Mouse (Mus musculus) intestine, embryonic 16.5 days (tissue): ENCODE measurements around the gene Cdc42bpb. TPM values are rescaled to one million over a fixed set of nuclear protein-coding genes. Genes with fewer than 3 reads are reported as not detected.

Experiments used
- ATAC-seq: fragments of 200-750 bp; cut with Nextera tagmentation; 2 replicates; pipeline ENCODE4 v1.8.0; 2017; ENCODE audit warnings: moderate TSS enrichment, moderate library complexity
- H3K27ac ChIP-seq: fragments of 300-500 bp; sonication (generic); 2 replicates; pipeline ENCODE4 v1.5.1; 2014; ENCODE audit warnings: mild to moderate bottlenecking, low read length
- H3K27me3 ChIP-seq: fragments of 300-500 bp; sonication (generic); replicated peaks from 2 replicates; pipeline ENCODE4 v1.6.1; 2014; ENCODE audit warnings: low read length, control low read depth, mixed read lengths; ENCODE audit not compliant: control insufficient read depth, insufficient read depth
- H3K36me3 ChIP-seq: fragments of 300-500 bp; sonication (generic); 2 replicates; pipeline ENCODE4 v1.6.1; 2014; ENCODE audit warnings: low read length, control low read depth; ENCODE audit not compliant: control insufficient read depth, insufficient read depth
- H3K4me1 ChIP-seq: fragments of 300-500 bp; sonication (generic); 2 replicates; pipeline ENCODE4 v1.6.1; 2014; ENCODE audit warnings: low read length, control low read depth, mixed read lengths; ENCODE audit not compliant: control insufficient read depth, insufficient read depth
- H3K4me2 ChIP-seq: fragments of 300-500 bp; sonication (generic); 2 replicates; pipeline ENCODE4 v1.6.1; 2014; ENCODE audit warnings: low read depth, low read length, control low read depth
- H3K4me3 ChIP-seq: fragments of 300-500 bp; sonication (generic); 2 replicates; pipeline ENCODE4 v1.5.1; 2014; ENCODE audit warnings: mild to moderate bottlenecking, low read length
- H3K9ac ChIP-seq: fragments of 300-500 bp; sonication (generic); 2 replicates; pipeline ENCODE4 v1.6.1; 2014; ENCODE audit warnings: low read depth, low read length
- H3K9me3 ChIP-seq: fragments of 300-500 bp; sonication (generic); 2 replicates; pipeline ENCODE4 v1.6.1; 2016; ENCODE audit warnings: low read length, control low read depth; ENCODE audit not compliant: control insufficient read depth
- WGBS: fragments of 180-500 bp; shearing (Covaris S2); extraction: QIAGEN DNeasy Blood & Tissue Kit; methylation state at CpG from one replicate; pipeline ENCODE4 v1.1.7; 2014; 5-methylcytosine and 5-hydroxymethylcytosine counted together
- polyA plus RNA-seq: library from polyadenylated mRNA; unstranded; fragments of >200 nt; fragmentation: Nextera tagmentation; extraction: Ambion mirVana; gene quantifications from 2 replicates; pipeline ENCODE4 v1.2.1, GENCODE M21; 2015

Cdc42bpb gene
- polyA plus RNA-seq, 1 experiment from 2014 or later = 32.5 TPM

DNA sequence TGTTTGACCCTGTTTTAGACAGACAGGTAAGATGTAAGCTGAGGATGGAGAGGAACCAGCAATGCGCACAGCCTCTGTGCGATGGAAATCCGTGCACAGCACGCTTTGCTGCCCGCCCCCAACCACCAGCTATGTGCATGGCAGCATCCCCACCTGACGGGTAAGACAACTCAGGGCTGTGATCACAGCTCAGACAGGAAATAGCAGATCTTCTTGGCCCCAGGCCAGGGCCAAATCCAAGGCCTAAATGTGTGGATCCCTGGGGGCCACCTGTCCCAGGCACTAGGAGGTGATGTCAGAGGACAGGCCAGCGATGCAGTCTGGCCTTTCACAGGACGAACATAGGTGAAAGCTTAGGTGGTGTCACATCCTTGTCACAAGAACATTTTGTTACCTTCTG, 21.3 kb downstream of the Cdc42bpb start:
- no peaks in the 10 kb centered on the region for H3K9me3 ChIP-seq
- no peaks in the 10 kb centered on the region for H3K27me3 ChIP-seq
- H3K36me3 ChIP-seq = no peaks in the 10 kb centered on the region
- peaks cover 50% of the 10 kb centered on the region for H3K4me1 ChIP-seq
- no peak overlapping the region for H3K4me2 ChIP-seq
- no peak overlapping the region for H3K27ac ChIP-seq
- H3K4me3 ChIP-seq = no peak overlapping the region
- H3K9ac ChIP-seq = no peak overlapping the region
- ATAC-seq = no peak
- WGBS = 78% methylated on average over 8 of the region's 8 CpGs

DNA sequence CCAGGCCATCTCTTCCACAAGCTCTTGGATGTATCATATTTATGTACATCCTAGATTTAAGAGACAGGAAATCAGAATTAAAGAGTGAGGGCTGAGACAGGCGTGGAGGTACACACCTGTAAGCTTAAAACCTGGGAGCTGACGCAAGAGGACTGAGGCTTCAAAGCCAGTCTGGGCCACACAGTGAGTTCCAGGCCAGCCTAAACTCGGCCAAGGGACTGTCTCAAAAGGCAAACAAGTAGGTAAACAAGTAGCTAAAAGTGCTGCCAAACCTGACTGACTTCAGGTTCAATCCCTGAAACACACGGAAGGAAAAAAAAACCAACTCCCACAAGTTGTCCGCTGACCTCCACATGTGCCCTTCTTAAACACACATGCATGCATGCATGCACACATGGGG, 23.4 kb downstream of the Cdc42bpb start:
- no peak overlapping the region for H3K4me3 ChIP-seq
- H3K27me3 ChIP-seq = no peaks in the 10 kb centered on the region
- no peak overlapping the region for H3K9ac ChIP-seq
- WGBS = 64% methylated on average over 5 of the region's 5 CpGs
- no peaks in the 10 kb centered on the region for H3K36me3 ChIP-seq
- ATAC-seq = no peak
- no peak overlapping the region for H3K4me2 ChIP-seq
- 0 out of 2 replicates have a peak overlapping the region, but pooled peaks have one; percentile 45 for H3K27ac ChIP-seq
- peaks cover 40% of the 10 kb centered on the region for H3K4me1 ChIP-seq
- no peaks in the 10 kb centered on the region for H3K9me3 ChIP-seq

DNA sequence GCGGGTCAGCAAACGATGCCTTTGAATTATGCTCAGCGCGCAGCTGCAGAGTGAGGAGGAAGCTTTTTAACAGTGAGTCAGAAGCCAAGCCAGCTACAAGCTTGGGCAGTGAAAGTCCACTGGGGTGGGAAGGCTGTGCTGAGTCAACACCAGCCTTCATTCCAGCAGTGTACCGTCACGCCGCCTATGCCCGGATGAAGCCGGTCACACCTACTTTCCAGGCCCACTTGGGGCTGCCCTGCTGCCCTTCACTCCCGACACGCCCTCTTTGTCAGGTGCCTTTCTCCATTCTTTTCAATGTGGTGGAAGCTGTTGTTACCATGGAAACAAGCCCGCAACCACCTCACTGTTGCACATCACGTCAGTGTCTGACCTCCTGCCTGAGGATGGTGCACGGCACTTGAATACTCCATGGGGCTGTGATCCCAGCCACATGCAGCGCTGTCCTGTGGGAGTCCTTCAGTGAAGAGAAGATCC, 24.0 kb downstream of the Cdc42bpb start:
- no peaks in the 10 kb centered on the region for H3K36me3 ChIP-seq
- WGBS = 50% methylated on average over 15 of the region's 15 CpGs
- peak; percentile 98 for ATAC-seq
- no peak overlapping the region for H3K9ac ChIP-seq
- 0 out of 2 replicates have a peak overlapping the region, but pooled peaks have one; percentile 22 for H3K4me2 ChIP-seq
- H3K27me3 ChIP-seq = no peaks in the 10 kb centered on the region
- no peak overlapping the region for H3K4me3 ChIP-seq
- peaks cover 40% of the 10 kb centered on the region for H3K4me1 ChIP-seq
- peak overlapping the region; percentile 57 for H3K27ac ChIP-seq
- H3K9me3 ChIP-seq = no peaks in the 10 kb centered on the region

DNA sequence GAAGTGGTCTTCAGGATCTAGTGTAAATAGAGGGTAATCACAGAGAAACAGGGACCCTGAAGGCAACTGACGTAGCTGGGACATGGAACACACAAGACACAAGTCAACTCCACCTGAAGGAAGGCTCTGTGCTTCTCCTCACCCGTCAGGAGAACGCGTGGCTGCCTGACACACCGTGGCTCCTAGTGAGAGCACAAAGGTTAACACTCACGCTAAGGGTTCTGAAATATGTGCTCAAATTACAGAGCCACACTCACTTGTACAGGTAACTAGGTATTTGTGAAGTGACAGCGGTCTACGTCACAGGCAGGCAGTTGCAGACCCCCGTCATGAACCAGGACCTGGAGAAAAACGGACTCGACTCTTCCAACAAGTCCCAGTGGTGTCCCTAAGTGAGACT, 24.5 kb downstream of the Cdc42bpb start:
- no peaks in the 10 kb centered on the region for H3K36me3 ChIP-seq
- H3K4me3 ChIP-seq = no peak overlapping the region
- peak; percentile 35 for ATAC-seq
- WGBS = 80% methylated on average over 11 of the region's 11 CpGs
- H3K4me2 ChIP-seq = peak overlapping the region; percentile 22; the same call in 1 of the 2 replicates
- no peaks in the 10 kb centered on the region for H3K9me3 ChIP-seq
- no peak overlapping the region for H3K9ac ChIP-seq
- H3K27ac ChIP-seq = peak overlapping the region; percentile 57
- H3K27me3 ChIP-seq = no peaks in the 10 kb centered on the region
- peaks cover 40% of the 10 kb centered on the region for H3K4me1 ChIP-seq

DNA sequence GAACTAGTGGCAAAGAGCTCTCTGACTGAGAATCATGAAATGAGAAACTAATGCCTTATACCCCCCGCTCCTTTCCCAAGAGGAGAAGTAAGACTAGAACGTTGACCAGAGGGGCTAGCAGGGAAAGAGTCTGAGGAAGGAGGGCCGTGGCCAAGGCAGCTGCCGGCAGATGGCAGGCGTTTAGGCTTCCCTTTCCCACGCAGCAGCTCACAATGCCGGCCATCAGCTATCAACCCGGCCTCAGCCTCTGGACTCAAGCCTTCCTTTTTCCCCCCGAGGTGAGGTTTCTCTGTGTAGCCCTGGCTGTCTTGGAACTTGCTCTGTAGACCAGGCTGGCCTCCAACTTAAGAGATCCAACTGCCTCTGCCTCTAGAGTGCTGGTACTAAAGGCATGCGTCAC, 25.0 kb downstream of the Cdc42bpb start:
- peaks cover 40% of the 10 kb centered on the region for H3K4me1 ChIP-seq
- no peak overlapping the region for H3K9ac ChIP-seq
- 69% methylated on average over 10 of the region's 10 CpGs for WGBS

DNA sequence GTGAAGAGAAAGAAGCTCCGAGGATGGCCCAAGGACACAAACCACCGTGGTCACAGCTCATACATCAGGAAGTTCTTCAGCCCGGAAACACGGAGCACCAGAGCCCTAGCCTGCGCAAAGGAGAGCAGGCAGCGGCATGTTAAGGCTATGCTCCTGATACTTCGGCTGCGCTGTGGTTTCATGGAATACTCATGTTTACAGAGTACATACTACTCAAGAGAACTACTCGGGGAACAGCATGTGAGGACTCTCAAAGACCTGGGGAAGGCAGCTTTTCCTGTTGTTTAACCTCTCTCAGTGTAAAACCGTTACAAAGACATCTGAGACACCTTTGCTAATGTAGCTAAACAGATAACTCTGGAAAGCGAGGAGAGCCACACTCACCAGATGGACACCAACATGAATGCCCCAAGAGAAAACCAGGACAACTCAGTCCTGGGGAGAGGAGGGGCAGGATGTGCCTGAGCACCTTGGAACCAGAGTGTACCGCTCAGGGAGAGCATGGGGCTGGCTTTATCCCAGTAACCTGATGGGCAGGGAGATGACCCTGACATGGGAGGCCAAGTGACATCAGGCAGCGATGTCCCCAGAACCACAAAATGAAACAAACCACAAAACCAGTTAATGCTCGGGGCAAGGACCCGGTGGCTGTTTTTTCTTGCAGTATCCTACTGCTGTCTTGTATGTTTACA, 27.8 kb downstream of the Cdc42bpb start:
- Histone ChIP-seq H3K4me3 (no peak overlapping the region), H3K9me3 (no peaks in the 10 kb centered on the region), H3K4me2 (no peak overlapping the region), H3K27ac (no peak overlapping the region), H3K9ac (no peak overlapping the region), H3K4me1 (peaks cover 34% of the 10 kb centered on the region), H3K27me3 (no peaks in the 10 kb centered on the region), H3K36me3 (no peaks in the 10 kb centered on the region)
- WGBS = 80% methylated on average over 15 of the region's 15 CpGs
- ATAC-seq = no peak

More for the DNA sequence above, 25.0 kb downstream of the Cdc42bpb start:
- no peak overlapping the region for H3K4me3 ChIP-seq
- H3K9me3 ChIP-seq = no peaks in the 10 kb centered on the region
- H3K4me2 ChIP-seq = no peak overlapping the region
- no peaks in the 10 kb centered on the region for H3K27me3 ChIP-seq
- no peak for ATAC-seq
- no peaks in the 10 kb centered on the region for H3K36me3 ChIP-seq
- peak overlapping the region; percentile 57; the same call in 1 of the 2 replicates for H3K27ac ChIP-seq

DNA sequence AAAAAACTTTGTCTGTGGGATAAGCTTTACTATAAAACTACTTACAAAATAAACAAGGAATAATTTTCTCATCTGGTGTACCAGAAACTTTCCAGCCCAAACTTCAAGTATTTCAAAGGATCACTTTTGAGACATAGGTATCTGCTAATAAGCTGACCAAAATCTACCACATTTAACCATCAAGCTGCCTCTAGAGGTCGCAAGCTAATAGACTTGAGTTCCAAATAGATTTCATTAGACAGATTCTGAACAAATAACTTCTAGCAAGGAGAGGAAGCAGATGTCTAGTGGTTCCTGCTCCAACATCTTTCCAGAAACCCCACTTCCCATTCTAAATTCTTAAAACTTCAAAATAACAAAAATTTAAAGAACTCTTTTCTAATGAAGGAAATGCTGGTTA, 33.6 kb downstream of the Cdc42bpb start:
- Histone ChIP-seq H3K4me3 (no peak overlapping the region), H3K36me3 (0 out of 2 replicates have a peak, but pooled peaks cover 8% of the 10 kb centered on the region), H3K27ac (no peak overlapping the region), H3K9me3 (no peaks in the 10 kb centered on the region), H3K4me2 (no peak overlapping the region), H3K27me3 (no peaks in the 10 kb centered on the region), H3K9ac (no peak overlapping the region), H3K4me1 (peaks cover 6% of the 10 kb centered on the region; the same call in 1 of the 2 replicates)
- 56% methylated on average over 1 of the region's 1 CpGs for WGBS
- no peak for ATAC-seq

DNA sequence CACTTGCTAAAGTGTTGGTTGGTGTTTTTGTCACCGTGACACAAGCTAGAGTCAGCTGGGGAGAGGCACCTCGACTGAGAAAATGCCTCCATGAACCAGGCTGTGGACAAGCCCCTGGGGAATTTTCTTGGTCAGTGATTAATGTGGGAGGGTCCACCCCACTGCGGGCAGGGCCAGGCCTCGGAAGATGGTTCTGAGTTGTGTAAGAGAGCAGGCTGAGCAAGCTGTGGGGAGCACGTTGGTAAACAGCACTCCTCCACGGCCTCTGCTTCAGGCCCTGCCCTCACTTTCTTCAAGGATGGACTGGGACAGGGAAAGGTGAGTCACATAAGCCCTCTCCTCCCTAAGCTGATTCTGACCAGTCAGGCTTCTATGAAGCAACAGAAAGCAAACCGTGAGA, 36.8 kb downstream of the Cdc42bpb start:
- H3K4me3 ChIP-seq = no peak overlapping the region
- no peak overlapping the region for H3K9ac ChIP-seq
- WGBS = 65% methylated on average over 7 of the region's 7 CpGs
- no peak overlapping the region for H3K27ac ChIP-seq
- H3K4me1 ChIP-seq = no peaks in the 10 kb centered on the region
- H3K36me3 ChIP-seq = 0 out of 2 replicates have a peak, but pooled peaks cover 15% of the 10 kb centered on the region
- no peak for ATAC-seq
- no peak overlapping the region for H3K4me2 ChIP-seq
- no peaks in the 10 kb centered on the region for H3K9me3 ChIP-seq
- no peaks in the 10 kb centered on the region for H3K27me3 ChIP-seq

DNA sequence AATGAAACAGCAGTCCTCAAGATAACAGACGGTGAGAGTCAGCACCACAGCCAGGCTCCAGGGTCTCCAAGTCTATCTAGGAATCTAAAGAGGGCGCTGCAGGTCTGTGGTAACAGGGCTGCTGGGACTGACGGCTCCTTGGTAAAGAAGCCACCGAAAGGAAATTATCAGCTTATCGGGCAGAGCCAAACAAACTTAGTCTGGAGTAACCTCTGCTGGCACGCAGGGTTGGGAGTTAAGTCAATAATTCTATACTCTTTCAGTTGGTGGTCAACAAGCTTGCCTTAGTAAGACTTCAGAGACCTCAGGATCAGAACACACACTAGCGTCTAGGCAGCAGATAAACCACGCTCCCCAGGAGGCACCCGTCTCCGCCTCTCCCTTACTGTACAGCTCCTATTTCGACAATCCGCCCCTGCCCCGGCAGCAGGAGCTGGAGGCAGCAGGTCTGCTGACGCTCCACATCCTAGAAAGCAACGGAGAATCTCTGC, 39.6 kb downstream of the Cdc42bpb start:
- no peak overlapping the region for H3K9ac ChIP-seq
- no peak for ATAC-seq
- H3K4me3 ChIP-seq = no peak overlapping the region
- H3K27me3 ChIP-seq = no peaks in the 10 kb centered on the region
- H3K9me3 ChIP-seq = no peaks in the 10 kb centered on the region
- no peak overlapping the region for H3K4me2 ChIP-seq
- 60% methylated on average over 15 of the region's 15 CpGs for WGBS
- no peak overlapping the region for H3K27ac ChIP-seq
- H3K36me3 ChIP-seq = peaks cover 19% of the 10 kb centered on the region; the same call in 1 of the 2 replicates
- H3K4me1 ChIP-seq = no peaks in the 10 kb centered on the region; the same call in 1 of the 2 replicates
